Mouse (Mus musculus): Measurements from ENCODE around the gene Rps18. TPM values are rescaled to one million over a fixed set of nuclear protein-coding genes. Genes with fewer than 3 reads are reported as not detected.

Gene Rps18
- total and polyA plus RNA-seq, 3 experiments, result 286 to 1,183 TPM; not detected in 1

DNA sequence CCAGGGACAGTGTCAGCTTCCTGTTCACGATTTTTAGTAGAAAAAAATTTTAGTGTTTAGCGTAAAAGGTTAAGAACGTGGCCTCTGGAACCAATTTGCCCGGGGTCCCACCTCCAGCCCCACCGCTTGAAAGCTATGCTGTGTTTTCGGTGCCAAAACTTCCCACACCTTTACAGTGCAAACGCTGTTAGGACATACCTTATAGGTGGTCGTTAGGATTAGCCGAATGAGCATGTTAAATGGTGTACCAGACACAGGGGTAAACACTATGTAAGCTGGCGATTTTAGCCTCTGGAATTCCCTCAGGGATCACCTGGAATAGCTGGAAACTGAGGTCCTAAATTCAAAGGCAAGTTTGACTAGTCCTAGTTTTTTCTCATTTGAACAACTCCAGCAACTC is 535 bp upstream of the Rps18 start:
- DNase-seq (ENCODE audit: low read depth, low spot score), result no peak
- Histone ChIP-seq H3K79me2 (ENCODE audit: control insufficient read depth, insufficient read depth, low read length, poor library complexity) (peaks cover 38% of the 10 kb centered on the region), H3K4me1 (ENCODE audit: control insufficient read depth in 1 of 2, insufficient read depth in 2 of 2, low read length in 2 of 2) (peaks cover 0 to 7% of the 10 kb centered on the region in 2 experiments; a peak in 2 of 4 replicates), H3K9me3 (replicated peaks; ENCODE audit: insufficient read depth, low read length) (no peaks in the 10 kb centered on the region), H3K4me3 (ENCODE audit: control insufficient read depth in 1 of 2, insufficient read depth in 1 of 2, low read depth in 2 of 2, low read length in 2 of 2) (peak overlapping the region; percentile 66 to 69), H3K27ac (ENCODE audit: control insufficient read depth, low read depth, low read length) (peak overlapping the region; percentile 88; the same call in 1 of the 2 replicates), H3K9ac (ENCODE audit: control insufficient read depth, low read depth, low read length, poor library complexity, severe bottlenecking) (peak overlapping the region; percentile 86), H3K27me3 (ENCODE audit: control insufficient read depth in 1 of 2, insufficient read depth in 2 of 2, low read length in 2 of 2) (no peaks in the 10 kb centered on the region), H3K36me3 (ENCODE audit: control insufficient read depth in 1 of 2, insufficient read depth in 2 of 2, low read length in 2 of 2) (peaks cover 10 to 17% of the 10 kb centered on the region in 2 experiments)
- TF ChIP-seq E2F4 (IDR thresholded peaks at IDR 0.05; ENCODE audit: borderline replicate concordance, low read depth, low read length) (0 out of 2 replicates have a peak, but pooled peaks have one; percentile 0), SMC3 (IDR thresholded peaks at IDR 0.05; ENCODE audit: low read depth, low read length) (no peak), SIN3A (IDR thresholded peaks at IDR 0.05; ENCODE audit: low read length) (no peak), CTCF (IDR thresholded peaks at IDR 0.05 in 2 of 3, conservative IDR thresholded peaks at IDR 0.05 in 1 of 3; ENCODE audit: control insufficient read depth in 1 of 3, insufficient read depth in 1 of 3, low read depth in 2 of 3, low read length in 3 of 3, poor library complexity in 1 of 3, severe bottlenecking in 1 of 3) (no peak), EP300 (IDR thresholded peaks at IDR 0.05; ENCODE audit: low read depth in 1 of 2, low read length in 2 of 2) (no peak)

DNA sequence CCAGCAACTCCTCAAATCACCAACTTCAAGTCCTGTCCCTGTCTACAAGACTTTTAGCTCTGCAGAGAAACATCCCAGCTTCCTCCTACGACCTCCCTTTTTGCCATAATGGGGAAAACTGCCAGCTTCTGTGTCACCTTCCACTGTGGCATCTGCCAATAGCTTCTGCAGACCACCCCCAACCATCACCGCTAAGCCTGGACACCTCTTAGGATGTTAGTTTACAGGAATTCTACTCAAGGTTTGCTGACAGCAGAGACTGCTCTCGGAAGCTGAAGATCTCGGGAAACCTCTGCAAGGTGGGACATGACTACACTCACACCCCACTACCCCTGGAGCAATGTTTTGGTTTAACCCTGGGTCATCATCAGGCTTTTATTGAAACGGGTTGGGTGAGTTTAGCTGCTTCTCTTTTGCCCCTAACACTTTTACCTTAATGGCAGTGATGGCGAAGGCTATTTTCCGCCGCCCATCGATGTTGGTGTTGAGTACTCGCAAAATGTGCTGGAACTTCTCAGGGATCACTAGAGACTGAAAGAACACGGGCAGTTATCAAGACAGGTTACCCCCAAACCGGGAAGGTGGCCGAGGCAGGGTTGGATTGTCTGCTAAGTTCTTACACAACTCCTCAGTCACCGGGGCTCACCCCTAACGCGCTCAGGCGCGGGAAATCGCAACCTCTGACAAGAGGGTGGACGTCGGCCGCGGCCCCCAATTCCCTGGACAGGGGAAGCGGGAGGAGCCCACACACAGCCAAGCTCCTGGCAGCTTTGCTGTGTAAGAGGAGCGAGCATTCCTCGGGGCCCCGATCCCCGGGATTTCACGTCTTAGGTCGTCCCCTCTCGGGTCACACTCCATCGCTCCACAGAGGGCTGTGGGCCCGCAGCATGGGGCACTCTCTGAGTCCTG is 901 bp downstream of the Rps18 start:
- Histone ChIP-seq H3K79me2 (ENCODE audit: control insufficient read depth, insufficient read depth, low read length, poor library complexity) (peaks cover 40% of the 10 kb centered on the region), H3K27me3 (ENCODE audit: control insufficient read depth in 1 of 2, insufficient read depth in 2 of 2, low read length in 2 of 2) (no peaks in the 10 kb centered on the region), H3K36me3 (ENCODE audit: control insufficient read depth in 1 of 2, insufficient read depth in 2 of 2, low read length in 2 of 2) (peaks cover 10 to 18% of the 10 kb centered on the region in 2 experiments), H3K4me1 (ENCODE audit: control insufficient read depth in 1 of 2, insufficient read depth in 2 of 2, low read length in 2 of 2) (peaks cover 0 to 13% of the 10 kb centered on the region in 2 experiments; a peak in 2 of 4 replicates), H3K4me3 (ENCODE audit: control insufficient read depth in 1 of 2, insufficient read depth in 1 of 2, low read depth in 2 of 2, low read length in 2 of 2) (peak overlapping the region; percentile 82 to 87), H3K27ac (ENCODE audit: control insufficient read depth, low read depth, low read length) (peak overlapping the region; percentile 85), H3K9ac (ENCODE audit: control insufficient read depth, low read depth, low read length, poor library complexity, severe bottlenecking) (peak overlapping the region; percentile 99), H3K9me3 (replicated peaks; ENCODE audit: insufficient read depth, low read length) (no peaks in the 10 kb centered on the region)
- DNase-seq (ENCODE audit: low read depth, low spot score), result no peak
- TF ChIP-seq POLR2AphosphoS2 (IDR thresholded peaks at IDR 0.05; ENCODE audit: low read length), result 0 out of 2 replicates have a peak, but pooled peaks have one; percentile 48
- TF ChIP-seq HCFC1 (IDR thresholded peaks at IDR 0.05; ENCODE audit: low read depth, low read length), result no peak
- no peak for TF ChIP-seq JUND (IDR thresholded peaks at IDR 0.05; ENCODE audit: low read depth, low read length)
- TF ChIP-seq MXI1 (IDR thresholded peaks at IDR 0.05; ENCODE audit: low read depth, low read length), result peak; percentile 29; the same call in 1 of the 2 replicates
- TF ChIP-seq ZNF384 (IDR thresholded peaks at IDR 0.05; ENCODE audit: low read depth, low read length), result no peak
- 0 out of 2 replicates have a peak, but pooled peaks have one; percentile 27 for TF ChIP-seq POLR2AphosphoS5 (IDR thresholded peaks at IDR 0.05; ENCODE audit: borderline replicate concordance, low read depth, low read length)
- TF ChIP-seq SIN3A (IDR thresholded peaks at IDR 0.05; ENCODE audit: low read length), result peak; percentile 26; the same call in 1 of the 2 replicates
- no peak for TF ChIP-seq UBTF (IDR thresholded peaks at IDR 0.05; ENCODE audit: borderline replicate concordance, insufficient read depth, low read depth, low read length)
- TF ChIP-seq CHD1 (IDR thresholded peaks at IDR 0.05; ENCODE audit: low read depth, low read length), result peak; percentile 88; the same call in 1 of the 2 replicates
- no peak for TF ChIP-seq RAD21 (IDR thresholded peaks at IDR 0.05; ENCODE audit: low read depth, low read length)

All from MEL (cell line).